Mouse (Mus musculus) gastrocnemius, postnatal 4 days (tissue): ENCODE data around the gene Fkbp1a. TPM values are rescaled to one million over a fixed set of nuclear protein-coding genes. Genes with fewer than 3 reads are reported as not detected.
A peak's percentile ranks its signal among the peaks of the same experiment; 100 is the strongest.

Source experiments
- DNase-seq, 2 experiments: peaks; one replicate each; pipeline ENCODE4 v3.0.0; 2021 to 2022; ENCODE audit warnings: low spot score in 2 of 2, mixed read lengths in 2 of 2
- total RNA-seq, 2 experiments: library from RNA; stranded (reverse); gene quantifications; 2 replicates each; pipeline ENCODE4 v1.2.3; 2021

Gene Fkbp1a
- total RNA-seq, 2 experiments from 2014 or later, result 292 to 323 TPM

GRCm38 (mm10) chr2:151602106-151602505 lies 59.8 kb downstream of the Fkbp1a start:
- DNase-seq, result peak in 1 of 2 experiments; percentile 30

- no peak for DNase-seq
Observed at GRCm38 (mm10) chr2:151603630-151604029, 61.3 kb downstream of the Fkbp1a start.

- peak in 1 of 2 experiments; percentile 31 for DNase-seq
Observed at GRCm38 (mm10) chr2:151605437-151605987, 63.2 kb downstream of the Fkbp1a start.

- DNase-seq, result no peak
Observed at GRCm38 (mm10) chr2:151608435-151608834, 66.2 kb downstream of the Fkbp1a start.

- DNase-seq, result no peak
Observed at GRCm38 (mm10) chr2:151609974-151610373, 67.7 kb downstream of the Fkbp1a start.

Other genes with a start within 250 kb of the Fkbp1a start
- not detected for gene 4921509C19Rik, start 66.3 kb upstream of the Fkbp1a start, total RNA-seq
- gene Nsfl1c, start 48.3 kb upstream of the Fkbp1a start, total RNA-seq, result 100 to 1,000 TPM; 132 to 145 TPM
- gene Sdcbp2, start 30.1 kb downstream of the Fkbp1a start, total RNA-seq, result 1 to 10 TPM; 1.5 to 1.8 TPM
- 1 to 10 TPM; 3.2 to 3.7 TPM for gene Snph, start 90.1 kb downstream of the Fkbp1a start, total RNA-seq
- not detected for gene Rad21l, start 126.0 kb downstream of the Fkbp1a start, total RNA-seq
- 1 to 10 TPM; 1.3 to 1.6 TPM for gene Tmem74b, start 159.5 kb downstream of the Fkbp1a start, total RNA-seq
- 10 to 100 TPM; 30.6 to 31.5 TPM for gene Psmf1, start 201.7 kb downstream of the Fkbp1a start, total RNA-seq